Mouse (Mus musculus) limb, embryonic 12.5 days (tissue): ENCODE data around the gene Rbms2. TPM values are rescaled to one million over a fixed set of nuclear protein-coding genes. Genes with fewer than 3 reads are reported as not detected.
"Not testable (repeated sequence)": the region's sequence is repeated elsewhere in the genome, so short reads cannot be mapped to it uniquely, and the experiment has no call there.

Experiments used
- ATAC-seq: fragments of 200-750 bp; cut with Nextera tagmentation; 2 replicates; pipeline ENCODE4 v1.8.0; 2017; ENCODE audit warnings: low read depth, moderate TSS enrichment; ENCODE audit not compliant: insufficient number of reproducible peaks, insufficient read depth, low FRiP score, low TSS enrichment
- H3K27ac ChIP-seq: fragments of 300-500 bp; sonication (generic); 2 replicates; pipeline ENCODE4 v1.5.1; 2016; ENCODE audit warnings: mild to moderate bottlenecking, moderate library complexity
- H3K27me3 ChIP-seq: fragments of 300-500 bp; sonication (generic); 2 replicates; pipeline ENCODE4 v1.6.1; 2016; ENCODE audit warnings: mild to moderate bottlenecking, moderate library complexity
- H3K36me3 ChIP-seq: fragments of 300-500 bp; sonication (generic); 2 replicates; pipeline ENCODE4 v1.6.1; 2016; ENCODE audit warnings: mild to moderate bottlenecking, moderate library complexity
- H3K4me1 ChIP-seq: fragments of 300-500 bp; sonication (generic); replicated peaks from 2 replicates; pipeline ENCODE4 v1.6.1; 2016
- H3K4me2 ChIP-seq: fragments of 300-500 bp; sonication (generic); 2 replicates; pipeline ENCODE4 v1.6.1; 2016; ENCODE audit warnings: mild to moderate bottlenecking, moderate library complexity
- H3K4me3 ChIP-seq: fragments of 300-500 bp; sonication (generic); replicated peaks from 2 replicates; pipeline ENCODE4 v1.5.1; 2016; ENCODE audit warnings: mild to moderate bottlenecking
- H3K9ac ChIP-seq: fragments of 300-500 bp; sonication (generic); replicated peaks from 2 replicates; pipeline ENCODE4 v1.6.1; 2016; ENCODE audit warnings: mild to moderate bottlenecking, moderate library complexity
- H3K9me3 ChIP-seq: fragments of 300-500 bp; sonication (generic); 2 replicates; pipeline ENCODE4 v1.6.1; 2016; ENCODE audit warnings: mild to moderate bottlenecking, moderate library complexity
- WGBS: fragments of 180-500 bp; shearing (Covaris S2); methylation state at CpG from one replicate; pipeline ENCODE4 v1.1.7; 2016; 5-methylcytosine and 5-hydroxymethylcytosine counted together
- polyA plus RNA-seq: library from polyadenylated mRNA; unstranded; fragments of >200 nt; fragmentation: Nextera tagmentation; extraction: Ambion mirVana; gene quantifications from 2 replicates; pipeline ENCODE4 v1.2.1, GENCODE M21; 2016

The Rbms2 gene
- 33.0 and 33.5 TPM in 2 replicates for polyA plus RNA-seq

DNA sequence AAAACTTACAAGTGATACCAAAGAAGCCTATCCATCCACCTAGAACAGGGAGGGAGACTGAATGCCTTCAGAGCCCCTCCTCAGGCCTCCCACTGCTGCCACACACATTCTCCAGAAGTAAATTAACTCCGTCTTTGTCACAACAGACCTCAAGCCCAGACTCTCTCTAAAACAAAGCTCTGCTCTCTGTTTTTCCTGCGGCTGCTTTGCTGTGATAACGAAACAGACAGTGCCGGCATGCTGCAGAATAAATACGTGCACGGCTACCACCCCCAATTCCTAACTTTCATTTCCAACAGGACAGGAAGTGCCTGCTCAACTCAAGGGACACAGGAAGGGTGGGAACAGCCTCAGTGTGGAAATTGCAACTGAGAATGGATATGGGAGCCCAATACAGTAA lies at the start of gene Rbms2:
Gene Rbms2, minus strand, starts transcription at position 309 of the 400 bp plus-strand sequence.
- H3K9ac ChIP-seq: peak within 1 kb of the TSS; percentile 38; the same call in 1 of the 2 replicates
- peaks cover 20% of the 10 kb centered on the region for H3K4me1 ChIP-seq
- peak within 1 kb of the TSS; percentile 52 for H3K4me2 ChIP-seq
- 2% methylated on average over 6 of the region's 6 CpGs for WGBS
- peak within 1 kb of the TSS; percentile 24 for H3K4me3 ChIP-seq
- H3K27me3 ChIP-seq: no peaks in the 10 kb centered on the region
- peak within 1 kb of the TSS; percentile 84 for H3K27ac ChIP-seq
- ATAC-seq: no peak
- H3K36me3 ChIP-seq: no peaks in the 10 kb centered on the region
- H3K9me3 ChIP-seq: no peaks in the 10 kb centered on the region

DNA sequence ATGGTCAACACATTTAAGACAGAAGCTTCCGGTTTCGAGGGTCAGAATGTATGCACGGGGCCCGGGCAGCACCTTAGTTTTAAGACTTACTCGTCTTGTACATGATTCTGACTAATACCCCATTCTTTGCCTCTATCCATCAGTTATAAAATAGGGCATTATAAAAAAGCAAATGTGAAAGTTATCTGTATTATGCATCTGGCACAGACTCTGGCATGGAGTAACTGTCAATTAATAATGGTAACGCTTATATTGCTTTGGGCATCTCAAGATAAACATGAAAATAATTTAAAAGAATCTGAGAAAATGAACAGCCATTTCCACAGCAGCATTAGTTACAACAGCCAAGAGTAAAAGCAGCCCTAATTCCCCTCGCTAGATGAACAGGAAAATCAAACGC lies 47.9 kb upstream of the Rbms2 start:
- H3K4me1 ChIP-seq: peaks cover 41% of the 10 kb centered on the region
- no peaks in the 10 kb centered on the region for H3K9me3 ChIP-seq
- H3K9ac ChIP-seq: no peak overlapping the region
- H3K4me2 ChIP-seq: no peak overlapping the region
- H3K4me3 ChIP-seq: no peak overlapping the region
- ATAC-seq: no peak
- no peaks in the 10 kb centered on the region for H3K36me3 ChIP-seq
- no peak overlapping the region for H3K27ac ChIP-seq
- 89% methylated on average over 8 of the region's 8 CpGs for WGBS
- no peaks in the 10 kb centered on the region for H3K27me3 ChIP-seq

DNA sequence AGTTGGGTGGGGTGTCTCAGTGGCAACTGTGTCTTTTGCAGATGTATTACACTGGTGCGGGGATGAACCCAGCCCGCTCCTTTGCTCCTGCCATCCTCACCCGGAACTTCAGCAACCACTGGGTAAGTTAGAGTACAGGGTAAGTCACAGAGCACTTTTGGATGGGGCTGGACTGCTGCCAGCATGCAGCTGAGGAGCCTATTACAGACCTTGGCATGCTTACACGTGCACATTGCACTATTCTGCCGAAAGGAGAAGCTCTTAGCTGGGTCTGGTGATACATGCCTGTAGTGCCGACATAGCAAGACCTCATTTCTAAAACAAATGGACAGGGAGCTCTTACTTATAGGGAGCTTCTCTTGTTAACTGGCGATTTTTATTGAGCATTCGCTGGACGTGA lies 47.5 kb upstream of the Rbms2 start:
- no peaks in the 10 kb centered on the region for H3K36me3 ChIP-seq
- H3K4me2 ChIP-seq: no peak overlapping the region
- no peak for ATAC-seq
- peaks cover 38% of the 10 kb centered on the region for H3K4me1 ChIP-seq
- H3K4me3 ChIP-seq: no peak overlapping the region
- no peaks in the 10 kb centered on the region for H3K9me3 ChIP-seq
- no peak overlapping the region for H3K9ac ChIP-seq
- 83% methylated on average over 9 of the region's 9 CpGs for WGBS
- peak overlapping the region; percentile 23; the same call in 1 of the 2 replicates for H3K27ac ChIP-seq
- H3K27me3 ChIP-seq: no peaks in the 10 kb centered on the region

DNA sequence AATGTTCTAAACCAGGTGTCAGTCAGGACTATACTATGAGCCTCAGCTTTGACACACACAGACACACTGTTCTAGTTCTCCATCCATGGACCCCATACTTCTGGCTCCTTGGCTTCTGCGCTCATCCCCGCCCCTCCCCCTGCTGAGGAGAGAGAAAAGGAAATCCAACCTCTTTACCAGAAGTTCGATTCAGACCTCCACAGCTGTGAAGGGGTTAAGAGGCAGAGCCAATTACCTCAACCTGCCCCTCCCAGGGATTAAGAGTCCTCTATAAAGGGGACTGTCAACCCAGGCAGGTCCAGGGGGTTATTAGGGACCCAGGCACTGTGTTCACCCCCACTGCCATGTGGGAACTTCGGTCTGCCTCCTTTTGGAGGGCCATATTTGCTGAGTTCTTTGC lies 45.4 kb upstream of the Rbms2 start, which contains the start of gene Mip:
Gene Mip, plus strand, starts transcription at position 301 of the 400 bp plus-strand sequence.
- Histone ChIP-seq H3K27me3 (0 out of 2 replicates have a peak, but pooled peaks cover 2% of the 10 kb centered on the region), H3K4me2 (no peak within 1 kb of the TSS), H3K4me1 (peaks cover 31% of the 10 kb centered on the region), H3K4me3 (no peak within 1 kb of the TSS), H3K9me3 (no peaks in the 10 kb centered on the region), H3K36me3 (no peaks in the 10 kb centered on the region), H3K27ac (peak within 1 kb of the TSS; percentile 77), H3K9ac (no peak within 1 kb of the TSS; the same call in 1 of the 2 replicates)
- ATAC-seq: peak; percentile 34; the same call in 1 of the 2 replicates
- WGBS: 46% methylated on average over 4 of the region's 4 CpGs

DNA sequence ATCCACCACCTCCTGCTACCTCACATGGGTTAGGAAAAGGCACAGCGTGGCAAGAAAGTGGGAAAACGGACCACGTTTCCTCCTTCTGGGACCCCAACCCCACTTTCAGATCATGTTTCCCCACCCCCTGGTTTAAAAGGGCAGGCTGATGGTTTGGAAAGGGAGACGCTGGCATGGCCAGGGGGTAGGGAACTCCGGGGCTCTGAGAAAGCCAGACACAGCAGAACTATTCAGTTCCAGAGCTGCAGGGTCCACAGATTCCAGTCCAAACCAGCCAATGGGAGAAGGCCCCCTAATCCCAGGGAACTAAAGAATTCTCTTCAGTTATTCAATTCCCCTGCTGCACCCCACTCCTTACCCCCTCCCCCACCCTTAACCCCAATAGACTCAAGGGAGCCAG lies 45.0 kb upstream of the Rbms2 start:
- WGBS: 37% methylated on average over 5 of the region's 5 CpGs
- 0 out of 2 replicates have a peak, but pooled peaks cover 2% of the 10 kb centered on the region for H3K27me3 ChIP-seq
- no peak overlapping the region for H3K4me2 ChIP-seq
- no peak overlapping the region; the same call in 1 of the 2 replicates for H3K9ac ChIP-seq
- H3K27ac ChIP-seq: peak overlapping the region; percentile 77
- H3K4me1 ChIP-seq: peaks cover 26% of the 10 kb centered on the region
- no peak for ATAC-seq
- H3K36me3 ChIP-seq: no peaks in the 10 kb centered on the region
- no peak overlapping the region for H3K4me3 ChIP-seq
- H3K9me3 ChIP-seq: no peaks in the 10 kb centered on the region

DNA sequence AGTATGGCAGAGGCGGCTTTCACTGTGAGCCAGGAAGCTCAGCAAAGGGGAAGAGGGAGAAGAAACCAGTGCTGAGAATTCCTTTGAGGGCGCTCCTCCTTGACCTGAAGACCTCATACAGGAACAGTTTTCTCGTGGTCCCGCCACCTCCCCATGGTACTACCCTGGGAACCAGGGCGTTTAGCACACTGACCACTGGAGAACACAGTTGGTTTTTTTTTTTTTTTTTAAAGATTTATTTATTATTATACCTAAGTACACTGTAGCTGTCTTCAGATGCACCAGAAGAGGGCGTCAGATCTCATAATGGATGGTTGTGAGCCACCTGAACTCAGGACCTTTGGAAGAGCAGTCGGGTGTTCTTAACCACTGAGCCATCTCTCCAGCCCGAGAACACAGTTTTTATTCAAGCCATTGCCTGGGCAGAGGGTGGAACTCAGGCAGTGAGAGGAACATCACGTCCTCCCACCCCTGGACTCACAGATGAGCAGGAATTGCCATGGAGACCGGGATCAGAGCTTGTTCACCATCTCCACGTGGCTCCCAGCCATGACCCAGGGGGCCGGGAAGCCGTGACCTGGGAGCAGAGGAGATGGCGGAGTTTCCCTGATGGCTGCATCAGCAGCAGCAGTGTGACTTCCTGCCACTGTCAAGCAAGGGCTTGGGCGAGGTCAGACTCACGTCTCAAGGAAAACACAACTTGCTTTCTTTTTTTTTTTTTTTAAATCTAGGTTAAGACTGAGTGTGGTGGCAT lies 41.6 kb upstream of the Rbms2 start:
- Histone ChIP-seq H3K27ac (no peak overlapping the region), H3K9ac (no peak overlapping the region), H3K4me3 (no peak overlapping the region), H3K36me3 (no peaks in the 10 kb centered on the region), H3K9me3 (no peaks in the 10 kb centered on the region), H3K4me1 (peaks cover 23% of the 10 kb centered on the region), H3K4me2 (no peak overlapping the region), H3K27me3 (0 out of 2 replicates have a peak, but pooled peaks cover 2% of the 10 kb centered on the region)
- ATAC-seq: no peak
- 60% methylated on average over 16 of the region's 16 CpGs for WGBS

DNA sequence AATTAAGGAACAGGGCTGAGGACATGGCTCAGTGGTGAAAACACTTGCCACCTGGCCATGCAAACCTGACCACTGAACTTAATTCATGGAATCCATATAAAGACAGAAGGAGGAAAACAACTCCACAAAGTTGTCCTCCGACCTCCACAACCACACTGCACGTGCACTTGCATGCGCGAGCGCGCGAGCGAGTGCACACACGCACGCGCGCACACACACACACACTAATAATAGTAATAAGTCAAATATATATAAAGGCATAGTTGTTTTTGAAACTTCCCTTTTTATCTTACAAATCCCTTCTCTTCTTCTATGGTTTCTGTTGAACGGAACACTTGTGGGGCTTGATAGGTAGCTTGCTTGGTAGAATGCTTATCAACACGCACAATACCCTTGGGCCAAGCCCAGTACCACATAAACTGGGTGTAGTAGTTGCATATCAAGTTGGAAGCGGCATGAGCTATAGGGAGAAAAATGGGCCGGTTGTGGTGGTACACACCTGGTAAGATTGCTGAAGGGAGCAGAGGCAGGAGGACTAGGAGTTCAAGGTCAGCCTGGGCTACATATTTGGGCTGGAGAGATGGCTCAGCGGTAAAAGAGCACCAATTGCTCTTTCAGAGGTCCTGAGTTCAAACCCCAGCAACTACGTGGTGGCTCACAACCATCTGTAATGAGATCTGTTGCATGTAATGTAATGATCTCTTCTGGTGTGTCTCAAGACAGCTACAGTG lies 38.5 kb upstream of the Rbms2 start:
- 95% methylated on average over 18 of the region's 18 CpGs for WGBS
- H3K4me1 ChIP-seq: no peaks in the 10 kb centered on the region
- no peak overlapping the region for H3K27ac ChIP-seq
- H3K27me3 ChIP-seq: peaks cover 11% of the 10 kb centered on the region
- no peak overlapping the region for H3K9ac ChIP-seq
- ATAC-seq: no peak
- no peaks in the 10 kb centered on the region for H3K9me3 ChIP-seq
- H3K36me3 ChIP-seq: no peaks in the 10 kb centered on the region
- H3K4me2 ChIP-seq: no peak overlapping the region
- H3K4me3 ChIP-seq: no peak overlapping the region

DNA sequence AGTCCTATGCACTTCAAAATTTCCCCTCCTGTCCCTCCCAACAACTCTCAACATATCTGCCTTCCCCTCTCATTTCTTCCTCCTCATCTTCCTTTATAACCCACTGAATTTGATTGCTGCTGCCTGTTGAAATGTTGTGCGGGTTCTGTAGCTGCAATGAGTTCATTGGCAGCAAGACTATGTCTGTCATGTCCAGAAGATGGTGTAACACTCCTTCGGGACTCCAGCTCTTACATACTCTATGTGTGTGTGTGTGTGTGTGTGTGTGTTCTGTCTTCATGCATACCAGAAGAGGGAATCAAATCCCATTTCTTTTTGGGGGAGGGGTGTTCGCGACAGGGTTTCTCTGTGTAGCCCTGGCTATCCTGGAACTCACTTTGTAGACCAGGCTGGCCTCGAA lies 34.9 kb upstream of the Rbms2 start:
- no peak overlapping the region for H3K27ac ChIP-seq
- H3K27me3 ChIP-seq: peaks cover 12% of the 10 kb centered on the region
- WGBS: 86% methylated on average over 5 of the region's 5 CpGs
- no peak overlapping the region for H3K4me2 ChIP-seq
- H3K9me3 ChIP-seq: no peaks in the 10 kb centered on the region
- peaks cover 14% of the 10 kb centered on the region for H3K4me1 ChIP-seq
- H3K36me3 ChIP-seq: no peaks in the 10 kb centered on the region
- no peak for ATAC-seq
- H3K4me3 ChIP-seq: no peak overlapping the region
- no peak overlapping the region for H3K9ac ChIP-seq

DNA sequence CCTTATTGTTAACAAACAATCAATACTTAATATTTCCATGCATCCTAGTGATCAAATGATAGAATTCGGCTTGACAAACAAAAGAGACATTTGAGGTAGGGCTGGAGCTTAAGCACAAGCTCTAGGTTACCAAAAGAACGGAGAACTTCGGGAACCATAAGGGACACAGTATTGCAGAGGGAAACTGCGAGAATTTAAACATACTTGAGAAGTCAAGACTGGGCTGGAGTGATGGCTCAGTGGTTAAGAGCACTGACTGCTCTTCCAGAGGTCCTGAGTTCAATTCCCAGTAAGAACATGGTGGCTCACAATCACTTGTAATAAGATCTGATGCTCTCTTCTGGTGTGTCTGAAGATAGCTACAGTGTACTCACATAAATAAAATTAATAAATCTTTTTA lies 34.0 kb upstream of the Rbms2 start:
- WGBS: 89% methylated on average over 4 of the region's 4 CpGs
- not testable (repeated sequence) for H3K27ac ChIP-seq, H3K9ac ChIP-seq, H3K4me2 ChIP-seq, H3K4me3 ChIP-seq, H3K36me3 ChIP-seq, ATAC-seq, H3K9me3 ChIP-seq
- H3K27me3 ChIP-seq: peaks cover 12% of the 10 kb centered on the region
- H3K4me1 ChIP-seq: peaks cover 14% of the 10 kb centered on the region

DNA sequence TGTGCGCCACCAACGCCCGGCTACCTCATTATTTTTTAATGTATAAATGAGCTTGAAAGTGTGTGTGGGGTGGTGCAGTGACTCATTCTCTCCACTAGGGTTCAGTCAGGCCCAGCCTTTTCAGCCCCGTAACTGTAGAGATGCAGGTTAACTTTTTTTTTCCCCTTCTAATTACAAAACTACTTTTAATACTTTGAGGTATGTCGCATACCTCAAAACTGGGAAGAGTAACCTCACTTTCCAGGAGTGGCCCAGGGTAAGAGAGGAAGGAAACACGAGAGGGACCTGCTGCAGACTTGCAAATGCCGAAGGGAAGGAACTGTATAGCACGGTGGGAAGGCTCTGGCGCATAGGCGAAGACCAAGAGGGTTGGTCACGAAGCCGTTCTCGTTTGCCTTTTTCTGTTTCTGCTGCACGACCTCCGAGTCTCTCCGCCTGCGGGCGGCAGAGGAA lies 32.8 kb upstream of the Rbms2 start:
- 0 out of 2 replicates have a peak, but pooled peaks have one; percentile 47 for ATAC-seq
- Histone ChIP-seq H3K4me3 (peak overlapping the region; percentile 28), H3K27me3 (peaks cover 12% of the 10 kb centered on the region), H3K9me3 (no peaks in the 10 kb centered on the region), H3K36me3 (peaks cover 16% of the 10 kb centered on the region), H3K4me1 (peaks cover 14% of the 10 kb centered on the region), H3K27ac (0 out of 2 replicates have a peak overlapping the region, but pooled peaks have one; percentile 41), H3K9ac (peak overlapping the region; percentile 42; the same call in 1 of the 2 replicates), H3K4me2 (peak overlapping the region; percentile 60)
- 3% methylated on average over 18 of the region's 18 CpGs for WGBS

DNA sequence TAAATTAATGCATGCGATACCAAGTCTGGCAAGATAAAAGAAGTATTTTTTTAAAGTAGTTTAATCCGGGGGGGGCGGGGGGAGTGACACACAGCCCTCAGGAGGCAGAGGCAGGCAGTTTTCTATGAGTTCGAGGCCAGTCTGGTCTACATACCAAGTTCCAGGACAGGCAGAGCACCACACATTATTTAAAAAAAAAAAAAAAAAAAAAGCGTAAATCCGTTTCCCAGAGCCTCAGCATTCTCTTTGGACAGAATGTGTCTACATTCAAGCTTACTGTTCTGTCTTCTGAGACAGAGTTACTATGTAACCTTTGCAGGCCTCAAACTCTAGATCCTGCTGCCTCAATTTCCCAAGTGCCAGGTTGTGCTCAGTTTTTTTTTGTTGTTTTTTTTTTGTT lies 32.1 kb upstream of the Rbms2 start:
- 48% methylated on average over 6 of the region's 6 CpGs for WGBS
- peaks cover 21% of the 10 kb centered on the region for H3K36me3 ChIP-seq
- peaks cover 14% of the 10 kb centered on the region for H3K4me1 ChIP-seq
- H3K27me3 ChIP-seq: peaks cover 12% of the 10 kb centered on the region
- peak overlapping the region; percentile 66 for H3K4me3 ChIP-seq
- peak overlapping the region; percentile 85 for H3K4me2 ChIP-seq
- H3K9ac ChIP-seq: no peak overlapping the region
- H3K9me3 ChIP-seq: no peaks in the 10 kb centered on the region
- H3K27ac ChIP-seq: no peak overlapping the region
- ATAC-seq: no peak
